Mouse (Mus musculus): ENCODE results near the gene Cxcl1.
"Not testable (repeated sequence)": the region's sequence is repeated elsewhere in the genome, so short reads cannot be mapped to it uniquely, and the experiment has no call there.

The Cxcl1 gene

GRCm38 (mm10) chr5:90890519-90891463 lies at the start of gene Cxcl1:
Gene Cxcl1 (plus strand): TSS chr5:90891241.
- peak; percentile 64 for DNase-seq (ENCODE audit: low spot score)

GRCm38 (mm10) chr5:90843891-90844290 lies 47.1 kb upstream of the Cxcl1 start:
- no peak for DNase-seq (ENCODE audit: low spot score)

- not testable (repeated sequence) for DNase-seq (ENCODE audit: low spot score)
Observed at GRCm38 (mm10) chr5:90850096-90850495, 40.9 kb upstream of the Cxcl1 start.

- DNase-seq (ENCODE audit: low spot score) = not testable (repeated sequence)
Observed at GRCm38 (mm10) chr5:90851391-90851790, 39.6 kb upstream of the Cxcl1 start.

GRCm38 (mm10) chr5:90853206-90853605 lies 37.8 kb upstream of the Cxcl1 start:
- no peak for DNase-seq (ENCODE audit: low spot score)

GRCm38 (mm10) chr5:90855308-90856230 lies 35.5 kb upstream of the Cxcl1 start:
- DNase-seq (ENCODE audit: low spot score) = no peak

- no peak for DNase-seq (ENCODE audit: low spot score)
Observed at GRCm38 (mm10) chr5:90857463-90857862, 33.6 kb upstream of the Cxcl1 start.

- DNase-seq (ENCODE audit: low spot score) = no peak
Observed at GRCm38 (mm10) chr5:90858429-90858828, 32.6 kb upstream of the Cxcl1 start.

- no peak for DNase-seq (ENCODE audit: low spot score)
Observed at GRCm38 (mm10) chr5:90859031-90859430, 32.0 kb upstream of the Cxcl1 start.

- DNase-seq (ENCODE audit: low spot score) = no peak
Observed at GRCm38 (mm10) chr5:90861876-90862375, 29.1 kb upstream of the Cxcl1 start.

- DNase-seq (ENCODE audit: low spot score) = no peak
Observed at GRCm38 (mm10) chr5:90866770-90867169, 24.3 kb upstream of the Cxcl1 start.

GRCm38 (mm10) chr5:90872377-90872776 lies 18.7 kb upstream of the Cxcl1 start:
- DNase-seq (ENCODE audit: low spot score) = no peak

- no peak for DNase-seq (ENCODE audit: low spot score)
Observed at GRCm38 (mm10) chr5:90876045-90876444, 15.0 kb upstream of the Cxcl1 start.

GRCm38 (mm10) chr5:90876471-90877172 lies 14.4 kb upstream of the Cxcl1 start:
- DNase-seq (ENCODE audit: low spot score) = no peak

- DNase-seq (ENCODE audit: low spot score) = no peak
Observed at GRCm38 (mm10) chr5:90877173-90877512, 13.9 kb upstream of the Cxcl1 start.

GRCm38 (mm10) chr5:90879307-90880014 lies 11.6 kb upstream of the Cxcl1 start:
- DNase-seq (ENCODE audit: low spot score) = no peak

- DNase-seq (ENCODE audit: low spot score) = no peak
Observed at GRCm38 (mm10) chr5:90880335-90880850, 10.6 kb upstream of the Cxcl1 start.

- DNase-seq (ENCODE audit: low spot score) = no peak
Observed at GRCm38 (mm10) chr5:90881021-90881420, 10.0 kb upstream of the Cxcl1 start.

GRCm38 (mm10) chr5:90881682-90882081 lies 9.4 kb upstream of the Cxcl1 start:
- no peak for DNase-seq (ENCODE audit: low spot score)

GRCm38 (mm10) chr5:90882146-90882545 lies 8.9 kb upstream of the Cxcl1 start:
- no peak for DNase-seq (ENCODE audit: low spot score)

GRCm38 (mm10) chr5:90884628-90885242 lies 6.3 kb upstream of the Cxcl1 start:
- DNase-seq (ENCODE audit: low spot score) = no peak
